Mouse (Mus musculus): ENCODE measurements around the gene Slc1a7. TPM values are rescaled to one million over a fixed set of nuclear protein-coding genes. Genes with fewer than 3 reads are reported as not detected.

The Slc1a7 gene
- polyA plus RNA-seq, 1 experiment = 0.22 TPM

GRCm38 (mm10) chr4:108060774-108061173 lies 92.6 kb downstream of the Slc1a7 start:
- Histone ChIP-seq H3K36me3 (ENCODE audit: control insufficient read depth, insufficient read depth) (peaks cover 8% of the 10 kb centered on the region), H3K27me3 (ENCODE audit: control insufficient read depth, insufficient read depth, insufficient read length) (no peaks in the 10 kb centered on the region), H3ac (ENCODE audit: control insufficient read depth, insufficient read length) (no peak overlapping the region), H3K4me3 (no peak overlapping the region), H3K4me2 (ENCODE audit: low read depth) (no peak overlapping the region), H3K79me2 (ENCODE audit: control insufficient read depth, insufficient read depth) (no peaks in the 10 kb centered on the region)
- no peak for TF ChIP-seq CEBPB (IDR thresholded peaks at IDR 0.05; ENCODE audit: insufficient read depth, poor library complexity, severe bottlenecking)
- no peak for TF ChIP-seq MYOD1 (IDR thresholded peaks at IDR 0.05; ENCODE audit: control insufficient read depth in 1 of 3, insufficient read length in 2 of 3, low read depth in 2 of 3)
- TF ChIP-seq USF1 (IDR thresholded peaks at IDR 0.05; ENCODE audit: low read depth) = no peak
- TF ChIP-seq TCF12 (IDR thresholded peaks at IDR 0.05; ENCODE audit: insufficient read depth, poor library complexity, severe bottlenecking) = no peak
- TF ChIP-seq MYOG (IDR thresholded peaks at IDR 0.05; ENCODE audit: control insufficient read depth in 1 of 3, insufficient read depth in 1 of 3, insufficient read length in 2 of 3, low read depth in 2 of 3) = no peak
- TF ChIP-seq TCF3 (IDR thresholded peaks at IDR 0.05; ENCODE audit: insufficient read length, low read depth) = no peak
- no peak for TF ChIP-seq MAX (IDR thresholded peaks at IDR 0.05; ENCODE audit: low read depth)
- no peak for TF ChIP-seq E2F4 (IDR thresholded peaks at IDR 0.05; ENCODE audit: insufficient read depth)

- Histone ChIP-seq H3K27me3 (ENCODE audit: control insufficient read depth, insufficient read depth, insufficient read length) (no peaks in the 10 kb centered on the region), H3K4me2 (ENCODE audit: low read depth) (no peak overlapping the region), H3K4me3 (no peak overlapping the region), H3ac (ENCODE audit: control insufficient read depth, insufficient read length) (no peak overlapping the region), H3K79me2 (ENCODE audit: control insufficient read depth, insufficient read depth) (no peaks in the 10 kb centered on the region), H3K36me3 (ENCODE audit: control insufficient read depth, insufficient read depth) (peaks cover 8% of the 10 kb centered on the region)
- TF ChIP-seq SRF (IDR thresholded peaks at IDR 0.05; ENCODE audit: control insufficient read depth, insufficient read length, low read depth) = no peak
Observed at GRCm38 (mm10) chr4:108062524-108062923, 94.4 kb downstream of the Slc1a7 start.

Other genes starting within 250 kb of the Slc1a7 start
- gene Lrp8, start 166.1 kb upstream of the Slc1a7 start, polyA plus RNA-seq (2012; fragmentation: generic; extraction: Trizol) = 3.2 TPM
- gene Magoh, start 88.6 kb upstream of the Slc1a7 start, polyA plus RNA-seq (2012; fragmentation: generic; extraction: Trizol) = 90.0 TPM
- gene 0610037L13Rik, start 78.5 kb upstream of the Slc1a7 start, polyA plus RNA-seq (2012; fragmentation: generic; extraction: Trizol) = 79.0 TPM
- 29.4 TPM for gene Cpt2, start 44.7 kb upstream of the Slc1a7 start, polyA plus RNA-seq (2012; fragmentation: generic; extraction: Trizol)
- gene Podn, start 128.1 kb downstream of the Slc1a7 start, polyA plus RNA-seq (2012; fragmentation: generic; extraction: Trizol) = 0.10 TPM
- 79.8 TPM for gene Scp2, start 176.7 kb downstream of the Slc1a7 start, polyA plus RNA-seq (2012; fragmentation: generic; extraction: Trizol)
- 8.6 TPM for gene Echdc2, start 197.1 kb downstream of the Slc1a7 start, polyA plus RNA-seq (2012; fragmentation: generic; extraction: Trizol)
- gene Zyg11a, start 249.7 kb downstream of the Slc1a7 start, polyA plus RNA-seq (2012; fragmentation: generic; extraction: Trizol) = not detected

Measured in myocyte (in vitro differentiated cells).